Mouse (Mus musculus) bone marrow, adult 2 months (tissue): Measurements from ENCODE around the gene Iqsec1.

Experiments
- CTCF ChIP-seq: fragments of 200-500 bp; IDR thresholded peaks from 2 replicates; pipeline ENCODE4 v1.5.1; 2011; ENCODE audit warnings: low read length, control low read depth; ENCODE audit not compliant: control insufficient read depth, insufficient read depth
- POLR2A ChIP-seq: fragments of 200-500 bp; IDR thresholded peaks from 2 replicates; pipeline ENCODE4 v1.6.1; 2011; ENCODE audit warnings: low read depth, mild to moderate bottlenecking, control low read depth, low read length, borderline replicate concordance; ENCODE audit not compliant: control insufficient read depth

DNA sequence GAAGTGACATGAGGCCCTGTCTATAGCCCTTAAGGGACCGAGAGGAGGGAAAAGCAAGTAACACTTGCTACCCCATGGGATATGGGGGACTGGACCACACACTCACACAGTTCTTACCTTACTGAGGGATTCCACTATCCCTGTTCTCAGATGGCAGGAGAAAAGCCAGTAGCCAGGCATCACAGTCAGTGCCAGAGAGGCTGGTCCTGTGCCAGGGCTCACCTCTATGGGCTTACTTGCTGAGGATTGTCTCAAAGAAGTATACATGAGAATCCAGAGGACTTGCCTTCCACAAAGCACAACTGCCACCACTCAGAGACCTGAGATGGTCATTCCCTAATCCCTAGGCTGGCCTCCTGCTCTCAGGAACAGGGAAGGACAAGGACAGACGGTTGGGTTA, 296.1 kb downstream of the Iqsec1 start:
- no peak for TF ChIP-seq POLR2A
- TF ChIP-seq CTCF = no peak
